Mouse (Mus musculus) heart, embryonic 11.5 days (tissue): ENCODE results near the gene Mthfd1l. TPM values are rescaled to one million over a fixed set of nuclear protein-coding genes. Genes with fewer than 3 reads are reported as not detected.

ENCODE experiments used
- ATAC-seq: fragments of 200-750 bp; cut with Nextera tagmentation; replicated peaks from 2 replicates; pipeline ENCODE4 v1.8.0; 2017; ENCODE audit warnings: moderate library complexity; ENCODE audit not compliant: insufficient number of reproducible peaks, low FRiP score, low TSS enrichment
- H3K27ac ChIP-seq: fragments of 300-500 bp; sonication (generic); 2 replicates; pipeline ENCODE4 v1.5.1; 2014; ENCODE audit warnings: mild to moderate bottlenecking, low read depth, low read length
- H3K27me3 ChIP-seq: fragments of 300-500 bp; sonication (generic); 2 replicates; pipeline ENCODE4 v1.6.1; 2014; ENCODE audit warnings: mild to moderate bottlenecking, low read length, mixed read lengths; ENCODE audit not compliant: control insufficient read depth, insufficient read depth
- H3K36me3 ChIP-seq: fragments of 300-500 bp; sonication (generic); 2 replicates; pipeline ENCODE4 v1.6.1; 2014; ENCODE audit warnings: mild to moderate bottlenecking, low read length, moderate library complexity, mixed read lengths; ENCODE audit not compliant: control insufficient read depth, insufficient read depth
- H3K4me1 ChIP-seq: fragments of 300-500 bp; sonication (generic); 2 replicates; pipeline ENCODE4 v1.6.1; 2014; ENCODE audit warnings: low read length; ENCODE audit not compliant: control insufficient read depth, insufficient read depth
- H3K4me2 ChIP-seq: fragments of 300-500 bp; sonication (generic); 2 replicates; pipeline ENCODE4 v1.6.1; 2014; ENCODE audit warnings: mild to moderate bottlenecking, moderate library complexity
- H3K4me3 ChIP-seq: fragments of 300-500 bp; sonication (generic); 2 replicates; pipeline ENCODE4 v1.5.1; 2014; ENCODE audit warnings: low read depth, low read length
- H3K9ac ChIP-seq: fragments of 300-500 bp; sonication (generic); 2 replicates; pipeline ENCODE4 v1.6.1; 2014; ENCODE audit warnings: mild to moderate bottlenecking, low read depth, low read length, moderate library complexity
- H3K9me3 ChIP-seq: fragments of 300-500 bp; sonication (generic); replicated peaks from 2 replicates; pipeline ENCODE4 v1.6.1; 2016; ENCODE audit warnings: low read length; ENCODE audit not compliant: control insufficient read depth
- WGBS: fragments of 180-500 bp; shearing (Covaris S2); extraction: QIAGEN DNeasy Blood & Tissue Kit; methylation state at CpG from one replicate; pipeline ENCODE4 v1.1.7; 2014; ENCODE audit not compliant: insufficient replicate concordance; 5-methylcytosine and 5-hydroxymethylcytosine counted together
- polyA plus RNA-seq: library from polyadenylated mRNA; unstranded; fragments of >200 nt; fragmentation: Nextera tagmentation; extraction: Ambion mirVana; gene quantifications from 2 replicates; pipeline ENCODE4 v1.2.1, GENCODE M21; 2014

Gene Mthfd1l
- polyA plus RNA-seq, 1 experiment from 2014 or later = 18.0 TPM

DNA sequence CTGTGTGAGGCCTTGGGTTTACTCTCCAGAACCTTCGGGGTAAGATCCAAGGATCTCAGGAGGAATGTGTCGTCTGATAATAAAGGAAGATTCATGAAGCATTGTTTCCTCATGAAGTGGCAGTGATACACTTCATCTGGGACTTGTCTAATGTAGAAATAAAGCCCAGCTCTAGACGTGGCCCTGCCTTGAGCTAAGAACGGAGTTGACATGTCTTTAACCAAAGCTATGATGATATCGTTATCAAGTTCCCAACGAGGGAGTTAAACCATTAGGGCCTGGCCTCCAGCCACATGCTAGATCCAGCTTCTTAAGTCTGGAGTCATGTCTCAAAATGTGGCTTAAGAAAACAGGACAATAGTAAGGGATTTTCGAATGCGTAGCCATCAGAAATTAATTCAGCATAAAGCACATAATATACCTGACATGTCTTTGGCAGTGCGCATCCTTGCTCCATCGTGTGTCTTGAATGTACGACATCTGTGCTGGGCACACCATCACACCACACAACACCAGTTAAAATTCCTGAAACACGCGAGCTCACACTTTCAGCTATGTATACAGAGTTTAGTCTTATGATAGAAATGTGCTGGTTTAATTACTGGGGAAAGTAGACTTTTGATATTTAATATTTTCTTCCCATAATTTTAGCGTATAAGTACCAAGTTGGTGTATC, 49.8 kb downstream of the Mthfd1l start:
- H3K36me3 ChIP-seq = peaks cover 9% of the 10 kb centered on the region
- WGBS = 83% methylated on average over 14 of the region's 14 CpGs
- no peak overlapping the region for H3K4me2 ChIP-seq
- H3K9me3 ChIP-seq = no peaks in the 10 kb centered on the region
- H3K27me3 ChIP-seq = no peaks in the 10 kb centered on the region
- H3K4me3 ChIP-seq = no peak overlapping the region
- no peak for ATAC-seq
- H3K27ac ChIP-seq = no peak overlapping the region
- no peaks in the 10 kb centered on the region for H3K4me1 ChIP-seq
- H3K9ac ChIP-seq = no peak overlapping the region

DNA sequence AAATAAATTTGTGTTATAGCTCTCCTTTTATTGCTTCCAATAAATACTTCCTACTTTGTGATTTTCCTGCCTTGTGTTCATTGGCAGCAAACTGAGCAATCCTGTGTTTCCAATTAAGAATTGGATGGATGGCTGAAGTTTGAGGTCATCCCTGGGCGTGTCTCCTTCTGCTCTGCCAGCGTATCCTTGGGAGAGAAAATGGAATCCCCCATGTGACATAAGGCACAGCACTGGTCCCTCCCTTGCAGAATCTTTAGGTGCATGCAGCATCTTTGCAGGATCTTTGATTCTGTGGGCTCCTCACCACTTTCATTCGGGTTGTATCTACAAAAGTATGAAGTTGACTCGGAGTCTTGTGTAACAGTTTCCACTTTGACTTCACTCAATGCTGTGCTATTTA, 53.7 kb downstream of the Mthfd1l start:
- H3K36me3 ChIP-seq = 0 out of 2 replicates have a peak, but pooled peaks cover 2% of the 10 kb centered on the region
- no peak overlapping the region for H3K4me3 ChIP-seq
- no peak overlapping the region for H3K27ac ChIP-seq
- H3K27me3 ChIP-seq = no peaks in the 10 kb centered on the region
- H3K4me2 ChIP-seq = no peak overlapping the region
- ATAC-seq = no peak
- H3K4me1 ChIP-seq = 0 out of 2 replicates have a peak, but pooled peaks cover 3% of the 10 kb centered on the region
- WGBS = 83% methylated on average over 4 of the region's 4 CpGs
- no peak overlapping the region for H3K9ac ChIP-seq
- H3K9me3 ChIP-seq = no peaks in the 10 kb centered on the region

DNA sequence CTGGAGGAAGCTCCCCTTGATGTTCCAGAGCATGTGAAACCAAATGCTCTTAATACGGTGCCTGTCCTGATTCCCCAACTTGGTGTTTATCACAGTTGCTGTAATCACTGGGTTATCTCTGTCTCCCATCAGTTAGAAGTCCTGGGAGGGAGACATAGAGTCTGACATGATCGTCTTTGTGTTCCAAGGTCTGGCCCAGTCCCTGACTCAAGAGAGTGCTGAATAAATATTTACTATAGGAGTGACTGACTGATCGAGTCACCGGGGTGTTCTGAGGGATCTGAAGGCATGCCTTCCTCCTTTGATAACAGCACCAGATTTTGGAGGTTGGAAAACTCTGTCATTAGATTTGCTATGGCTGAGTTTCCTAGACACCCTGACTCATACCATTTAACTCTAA, 54.5 kb downstream of the Mthfd1l start:
- 0 out of 2 replicates have a peak, but pooled peaks cover 3% of the 10 kb centered on the region for H3K4me1 ChIP-seq
- no peaks in the 10 kb centered on the region for H3K27me3 ChIP-seq
- no peak overlapping the region for H3K27ac ChIP-seq
- no peak overlapping the region for H3K9ac ChIP-seq
- no peak overlapping the region for H3K4me3 ChIP-seq
- no peak for ATAC-seq
- H3K36me3 ChIP-seq = 0 out of 2 replicates have a peak, but pooled peaks cover 2% of the 10 kb centered on the region
- 34% methylated on average over 4 of the region's 4 CpGs for WGBS
- no peak overlapping the region for H3K4me2 ChIP-seq
- H3K9me3 ChIP-seq = no peaks in the 10 kb centered on the region

GRCm38 (mm10) chr10:4028851-4029442, 56.0 kb downstream of the Mthfd1l start:
- H3K9me3 ChIP-seq = no peaks in the 10 kb centered on the region
- H3K4me1 ChIP-seq = 0 out of 2 replicates have a peak, but pooled peaks cover 3% of the 10 kb centered on the region
- no peak overlapping the region for H3K9ac ChIP-seq
- 0 out of 2 replicates have a peak, but pooled peaks cover 2% of the 10 kb centered on the region for H3K36me3 ChIP-seq
- H3K27ac ChIP-seq = no peak overlapping the region
- H3K27me3 ChIP-seq = no peaks in the 10 kb centered on the region
- no peak overlapping the region for H3K4me2 ChIP-seq
- no peak; the same call in 1 of the 2 replicates for ATAC-seq
- H3K4me3 ChIP-seq = no peak overlapping the region
- WGBS = 71% methylated on average over 15 of the region's 15 CpGs

DNA sequence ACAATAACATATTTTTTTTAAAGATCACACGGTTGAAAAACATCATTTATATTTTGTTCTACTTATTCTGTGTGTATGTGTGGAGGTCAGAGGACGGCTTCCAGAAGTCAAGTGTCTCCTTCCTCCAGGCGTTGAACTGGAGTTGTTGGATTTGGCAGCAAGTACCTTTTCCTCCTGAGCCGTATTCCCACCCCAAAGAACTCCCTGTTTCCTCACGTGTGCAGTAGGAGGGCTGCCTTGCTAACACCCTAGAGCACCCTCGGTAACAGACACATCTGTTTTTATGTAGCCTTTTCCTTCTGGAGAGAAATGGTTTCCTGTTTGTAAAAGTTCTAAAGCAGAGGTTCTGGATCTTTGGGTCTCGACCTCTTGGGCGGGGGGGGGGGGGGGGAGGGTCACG, 60.8 kb downstream of the Mthfd1l start:
- Histone ChIP-seq H3K4me2 (no peak overlapping the region), H3K27me3 (no peaks in the 10 kb centered on the region), H3K4me3 (no peak overlapping the region), H3K27ac (no peak overlapping the region), H3K36me3 (0 out of 2 replicates have a peak, but pooled peaks cover 2% of the 10 kb centered on the region), H3K4me1 (0 out of 2 replicates have a peak, but pooled peaks cover under 1% of the 10 kb centered on the region), H3K9ac (no peak overlapping the region), H3K9me3 (no peaks in the 10 kb centered on the region)
- WGBS = 76% methylated on average over 9 of the region's 9 CpGs
- ATAC-seq = no peak

DNA sequence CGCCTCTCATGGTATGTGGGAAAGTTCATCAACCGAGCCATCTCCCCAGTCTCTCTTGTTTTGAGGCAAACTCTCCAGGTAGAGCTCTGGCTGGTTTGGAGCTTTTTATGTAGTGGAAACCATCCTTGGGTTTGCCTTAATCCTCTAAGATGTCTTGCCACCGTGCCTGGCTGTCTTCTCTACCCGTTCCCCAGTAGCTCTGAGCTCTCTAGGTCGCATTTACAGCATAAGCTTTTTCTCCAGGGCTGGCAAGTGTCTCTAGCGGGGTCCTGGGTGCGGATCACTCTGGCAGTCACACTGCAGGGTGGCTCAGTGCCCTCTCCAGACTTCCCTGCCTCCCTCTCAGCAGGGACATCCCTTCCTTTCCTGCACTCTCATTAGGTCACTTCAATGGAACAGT, 63.6 kb downstream of the Mthfd1l start:
- WGBS = 88% methylated on average over 7 of the region's 7 CpGs
- Histone ChIP-seq H3K27ac (no peak overlapping the region), H3K4me1 (no peaks in the 10 kb centered on the region)

DNA sequence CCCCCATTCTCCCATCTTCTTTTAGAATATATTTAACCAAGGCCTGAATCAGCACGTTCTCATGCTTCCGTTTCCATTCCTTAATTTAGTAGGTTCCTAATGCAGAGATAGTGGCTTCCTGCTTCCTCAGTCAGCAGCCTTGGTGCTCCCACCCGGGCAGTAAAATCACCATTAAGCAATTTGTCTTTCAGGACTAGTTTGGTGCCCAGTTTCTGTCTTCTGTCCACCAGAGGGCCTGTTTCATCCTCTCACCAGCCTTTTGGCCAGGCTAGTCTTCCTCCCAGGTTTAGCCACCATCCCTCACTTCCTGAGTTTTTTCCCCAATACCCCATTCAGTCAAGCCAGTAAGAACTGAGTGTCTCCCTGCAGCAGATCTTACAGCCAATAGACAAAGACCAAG, 64.1 kb downstream of the Mthfd1l start:
- ATAC-seq = no peak
- no peaks in the 10 kb centered on the region for H3K9me3 ChIP-seq
- H3K27ac ChIP-seq = no peak overlapping the region

More for the DNA sequence above, 63.6 kb downstream of the Mthfd1l start:
- Histone ChIP-seq H3K9me3 (no peaks in the 10 kb centered on the region), H3K4me3 (no peak overlapping the region), H3K9ac (no peak overlapping the region), H3K36me3 (no peaks in the 10 kb centered on the region), H3K4me2 (no peak overlapping the region), H3K27me3 (no peaks in the 10 kb centered on the region)
- ATAC-seq = no peak

GRCm38 (mm10) chr10:4038576-4038975, 65.7 kb downstream of the Mthfd1l start:
- no peak for ATAC-seq
- Histone ChIP-seq H3K36me3 (no peaks in the 10 kb centered on the region), H3K9ac (no peak overlapping the region), H3K27ac (no peak overlapping the region), H3K27me3 (no peaks in the 10 kb centered on the region), H3K4me1 (no peaks in the 10 kb centered on the region), H3K4me2 (no peak overlapping the region), H3K4me3 (no peak overlapping the region), H3K9me3 (no peaks in the 10 kb centered on the region)
- WGBS = 94% methylated on average over 11 of the region's 11 CpGs

More for the DNA sequence above, 64.1 kb downstream of the Mthfd1l start:
- Histone ChIP-seq H3K4me1 (no peaks in the 10 kb centered on the region), H3K27me3 (no peaks in the 10 kb centered on the region), H3K9ac (no peak overlapping the region), H3K36me3 (no peaks in the 10 kb centered on the region), H3K4me3 (no peak overlapping the region), H3K4me2 (no peak overlapping the region)
- WGBS = 75% methylated on average over 3 of the region's 3 CpGs
